Mouse (Mus musculus): ENCODE data around the gene Rpl28.
A peak's percentile ranks its signal among the peaks of the same experiment; 100 is the strongest.
"Not testable (repeated sequence)": the region's sequence is repeated elsewhere in the genome, so short reads cannot be mapped to it uniquely, and the experiment has no call there.

Gene Rpl28

DNA sequence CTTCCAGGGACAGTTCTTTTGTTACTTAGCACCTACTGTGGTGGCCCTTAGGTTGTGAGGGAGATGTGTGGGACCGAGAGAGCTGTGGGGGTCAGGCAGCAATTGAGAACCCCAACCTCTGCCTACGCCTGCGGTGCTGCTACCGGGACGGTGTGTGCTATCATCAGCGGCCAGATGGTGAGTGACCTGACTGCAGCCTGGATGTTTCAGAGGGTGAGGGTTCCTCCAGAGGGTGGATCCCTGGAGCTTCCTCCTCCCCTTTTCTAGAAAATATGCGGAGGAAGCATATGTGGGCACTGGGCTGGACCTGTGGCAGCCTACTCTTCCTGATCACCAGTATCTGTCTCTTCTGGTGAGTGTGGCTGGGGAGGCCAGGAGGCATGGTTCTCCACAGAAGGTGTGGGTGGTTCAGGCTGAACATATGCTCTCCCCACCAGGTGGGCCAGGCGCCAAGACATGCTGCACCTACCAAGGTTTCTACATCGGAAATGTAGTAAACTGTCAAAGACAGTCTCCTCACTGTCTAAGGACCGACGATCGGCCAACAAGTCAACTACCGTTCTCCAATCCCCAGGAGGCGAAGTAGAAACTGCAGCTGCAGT is 8.9 kb upstream of the Rpl28 start:
- no peak for DNase-seq (ENCODE audit: low spot score in 2 of 2)

DNA sequence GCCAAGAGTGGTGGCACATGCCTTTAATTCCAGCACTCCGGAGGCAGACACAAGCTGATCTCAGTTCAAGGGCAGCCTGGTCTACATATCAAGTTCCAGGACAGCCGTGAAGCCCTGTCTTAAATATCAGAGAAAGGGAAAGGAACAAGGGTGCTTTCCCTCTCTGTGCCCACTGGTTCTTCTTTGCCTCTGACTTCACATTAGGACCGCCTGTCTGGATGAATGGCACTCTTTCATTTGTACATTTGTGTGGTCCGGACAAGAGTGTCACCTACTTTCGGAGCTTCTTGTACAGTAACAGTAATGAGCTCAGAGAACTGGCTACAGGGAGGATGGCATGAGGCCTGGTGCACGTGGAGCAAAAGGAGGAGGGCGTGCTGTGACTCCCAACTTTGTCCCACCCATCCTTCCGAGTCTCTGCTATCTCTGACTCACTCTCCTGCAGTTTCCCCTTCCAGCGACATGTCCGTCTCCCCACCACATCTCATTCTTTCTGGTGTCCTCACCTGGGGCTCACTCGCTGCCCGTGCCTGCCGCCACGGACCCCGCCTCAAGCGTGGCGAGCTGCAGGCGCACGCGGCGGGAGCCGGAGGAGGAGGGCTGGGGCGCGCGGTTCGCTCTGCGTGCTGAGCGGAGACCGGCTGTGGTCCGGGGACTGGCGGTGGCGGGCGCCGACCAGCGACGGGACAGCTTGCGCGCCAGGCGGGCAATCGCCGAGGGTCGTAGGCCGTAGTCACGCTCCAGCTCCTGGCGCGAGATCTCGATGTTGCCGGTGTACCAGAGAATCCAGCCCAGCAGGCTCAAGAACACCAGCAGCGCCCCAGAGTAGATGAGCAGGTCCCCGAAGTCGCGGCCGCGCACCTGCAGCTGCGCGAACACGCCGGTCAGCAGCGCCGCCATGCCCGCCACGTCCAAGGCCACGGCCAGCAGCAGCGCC is 3.9 kb upstream of the Rpl28 start:
- DNase-seq (ENCODE audit: low spot score in 2 of 2) = peak; percentile 41 to 48

DNA sequence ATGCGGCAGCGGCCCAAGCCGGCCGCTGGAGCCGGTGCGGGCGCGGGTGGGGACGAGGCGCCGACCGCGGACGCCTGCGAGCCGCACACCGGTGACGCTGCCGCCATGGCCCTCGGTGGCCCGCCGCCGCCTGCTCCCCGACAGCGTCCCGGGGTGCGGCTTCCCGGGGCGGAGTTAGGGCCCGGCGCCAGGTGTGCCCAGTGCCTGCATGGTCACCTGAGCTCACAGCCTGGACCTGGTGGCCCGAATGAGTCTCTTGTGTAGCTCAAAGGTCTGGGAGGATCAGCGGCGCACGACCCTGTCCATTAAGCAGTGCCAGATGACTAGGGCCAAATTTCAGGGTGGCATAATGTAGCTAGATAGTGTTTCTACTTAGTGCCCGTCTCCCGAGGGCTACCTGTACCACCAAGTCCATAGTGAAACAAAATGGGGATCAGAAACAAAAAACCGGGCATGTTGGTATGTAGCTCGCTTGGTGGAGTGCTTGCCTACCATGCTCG is 3.2 kb upstream of the Rpl28 start, which contains the start of gene Tmem238:
Tmem238 (minus strand) TSS at position 221 of the 500 bp plus-strand sequence.
- peak in 1 of 2 experiments; percentile 44 for DNase-seq (ENCODE audit: low spot score in 2 of 2)

DNA sequence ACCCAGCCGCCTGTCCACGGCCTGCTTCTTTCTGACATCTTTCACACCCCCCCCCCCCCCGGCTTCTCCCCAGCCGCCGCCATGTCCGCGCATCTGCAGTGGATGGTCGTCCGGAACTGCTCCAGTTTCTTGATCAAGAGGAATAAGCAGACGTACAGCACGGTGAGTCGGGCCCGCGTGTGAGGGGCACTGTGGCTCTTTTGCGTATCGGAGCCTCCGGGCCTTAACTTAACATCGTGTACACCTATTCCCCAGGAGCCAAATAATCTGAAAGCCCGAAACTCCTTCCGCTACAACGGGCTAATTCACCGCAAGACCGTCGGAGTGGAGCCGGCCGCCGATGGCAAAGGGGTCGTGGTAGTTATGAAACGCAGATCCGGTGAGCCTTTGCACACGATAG is 574 bp downstream of the Rpl28 start:
- not testable (repeated sequence) for DNase-seq (ENCODE audit: low spot score in 2 of 2)

DNA sequence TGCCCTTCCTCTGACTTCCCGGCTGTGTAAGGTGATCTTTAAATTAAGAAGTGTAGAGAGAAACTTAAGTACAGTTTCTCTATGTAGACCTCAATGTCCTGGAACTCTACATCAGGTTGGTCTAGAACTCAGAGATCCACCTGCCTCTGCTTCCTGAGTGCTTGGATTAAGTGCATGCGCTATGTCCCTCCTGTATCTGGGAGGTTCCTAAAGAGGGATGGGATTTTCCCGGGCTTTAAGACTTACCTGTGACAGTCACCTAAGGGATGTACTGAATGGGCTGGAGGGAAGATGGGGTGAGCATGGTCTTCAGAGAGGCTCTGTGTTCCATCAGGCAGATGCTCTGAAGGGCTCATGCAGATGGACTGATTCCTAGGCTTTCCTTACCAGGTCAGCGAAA is 1.0 kb downstream of the Rpl28 start:
- no peak for DNase-seq (ENCODE audit: low spot score in 2 of 2)

DNA sequence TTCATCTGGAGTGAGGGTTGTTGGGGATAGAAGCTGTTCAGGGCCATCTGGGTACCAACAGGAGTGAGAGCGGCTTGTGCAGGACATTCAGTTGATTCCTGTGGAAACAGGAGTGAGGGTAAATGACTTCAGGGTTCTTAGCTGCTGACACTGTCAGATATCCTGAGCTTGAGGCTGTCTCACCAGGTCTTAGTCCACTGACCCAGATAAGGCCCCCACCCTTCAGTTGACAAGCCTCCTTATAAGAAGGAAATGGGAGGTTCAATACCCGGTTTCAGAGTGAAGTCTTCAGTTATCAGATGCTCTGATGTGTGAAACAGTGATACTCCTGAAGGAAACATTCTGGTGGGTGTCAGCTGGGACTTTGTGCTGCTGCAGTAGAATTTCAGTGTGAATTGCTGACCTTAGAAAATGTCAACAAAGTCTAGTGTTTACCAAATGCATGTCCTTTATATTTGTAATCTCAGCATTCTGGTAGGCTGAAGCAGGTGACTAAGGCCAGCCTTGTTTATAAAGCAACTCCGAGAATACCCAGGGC is 2.0 kb downstream of the Rpl28 start:
- no peak for DNase-seq (ENCODE audit: low spot score in 2 of 2)

DNA sequence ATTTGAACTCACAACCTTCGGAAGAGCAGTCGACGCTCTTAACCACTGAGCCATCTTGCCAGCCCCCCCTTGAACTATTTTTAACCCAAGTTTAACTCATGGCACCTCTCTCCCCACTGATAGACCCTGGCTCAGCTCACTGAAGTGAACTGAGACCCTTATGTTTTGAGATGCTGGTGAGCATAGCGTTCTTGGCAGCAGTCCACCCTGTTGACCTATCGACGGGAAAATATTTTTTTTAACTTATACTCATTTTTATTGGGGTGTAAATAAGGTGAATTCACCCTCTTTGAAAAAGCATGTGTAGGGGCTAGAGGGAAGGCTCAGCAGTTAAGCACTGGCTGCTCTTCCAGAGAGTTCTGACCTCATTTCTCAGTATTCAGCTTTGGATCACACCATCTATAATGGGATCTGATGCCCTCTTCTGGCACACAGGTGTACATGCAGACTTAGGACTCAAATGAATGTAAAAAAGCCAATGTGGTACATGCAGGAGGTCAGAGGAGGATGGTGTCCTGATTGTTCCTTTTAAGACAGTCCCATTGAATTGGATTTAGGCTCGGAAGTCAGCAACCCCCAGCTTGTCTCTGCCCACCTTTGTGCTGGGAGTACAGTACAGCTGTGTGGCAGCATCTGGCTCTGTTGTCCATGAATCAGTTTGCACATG is 3.2 kb downstream of the Rpl28 start:
- peak; percentile 20 to 30 for DNase-seq (ENCODE audit: low spot score in 2 of 2)

DNA sequence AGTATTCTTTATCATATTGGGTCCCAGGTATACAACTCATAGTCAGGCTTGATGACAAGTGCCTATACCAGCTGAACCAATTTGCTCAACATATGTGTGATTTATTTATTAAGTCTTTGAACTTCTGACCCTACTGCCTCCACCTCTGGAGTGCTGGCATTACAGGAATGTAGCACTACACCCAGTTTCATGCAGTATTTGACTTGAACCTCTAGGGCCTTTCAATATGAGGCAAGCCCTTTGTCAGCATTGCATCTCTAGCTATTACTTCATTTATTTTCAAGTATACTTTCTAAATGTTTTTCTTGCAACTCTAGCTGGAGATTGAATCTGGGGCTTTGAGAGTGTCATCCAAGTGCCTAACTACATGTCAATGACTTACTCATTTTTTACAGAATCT is 9.6 kb downstream of the Rpl28 start:
- DNase-seq (ENCODE audit: low spot score in 2 of 2) = no peak

DNA sequence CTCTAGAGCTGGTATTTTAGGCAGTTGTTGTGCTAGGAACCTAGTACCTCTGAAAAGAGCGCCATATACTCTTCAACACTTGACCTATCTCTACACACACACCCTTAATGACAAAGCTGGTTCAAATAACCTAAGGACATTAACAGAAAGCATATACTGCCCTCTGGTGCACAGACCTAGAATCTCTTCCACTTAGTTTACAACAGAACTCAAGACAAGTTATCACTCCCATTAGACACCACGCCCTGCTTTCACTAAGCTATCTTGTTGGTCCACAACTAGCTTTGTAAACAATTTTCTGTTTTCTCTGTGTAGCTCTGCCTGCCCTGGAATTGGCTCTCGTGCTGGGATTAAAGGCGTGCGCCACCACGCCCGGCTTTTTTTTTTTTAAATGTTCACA is 14.0 kb downstream of the Rpl28 start:
- no peak for DNase-seq (ENCODE audit: low spot score in 2 of 2)

DNA sequence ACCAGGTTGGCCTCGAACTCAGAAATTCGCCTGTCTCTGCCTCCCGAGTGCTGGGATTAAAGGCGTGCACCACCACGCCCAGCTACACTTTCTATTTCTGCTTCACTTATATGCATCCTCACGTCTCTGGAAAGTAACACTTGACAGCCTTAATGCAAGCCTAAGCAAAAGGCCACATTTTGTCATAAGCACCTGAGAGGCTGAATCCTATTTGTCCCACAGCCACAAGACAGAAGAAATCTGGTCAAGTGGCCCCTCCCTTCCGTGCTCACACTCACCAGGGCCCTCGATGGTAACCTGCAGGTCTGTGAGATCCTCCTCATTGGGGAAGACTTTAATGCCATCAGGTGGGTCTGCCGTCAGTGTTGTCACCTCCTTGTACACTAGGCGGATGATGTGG is 18.5 kb downstream of the Rpl28 start:
- not testable (repeated sequence) for DNase-seq (ENCODE audit: low spot score in 2 of 2)

DNA sequence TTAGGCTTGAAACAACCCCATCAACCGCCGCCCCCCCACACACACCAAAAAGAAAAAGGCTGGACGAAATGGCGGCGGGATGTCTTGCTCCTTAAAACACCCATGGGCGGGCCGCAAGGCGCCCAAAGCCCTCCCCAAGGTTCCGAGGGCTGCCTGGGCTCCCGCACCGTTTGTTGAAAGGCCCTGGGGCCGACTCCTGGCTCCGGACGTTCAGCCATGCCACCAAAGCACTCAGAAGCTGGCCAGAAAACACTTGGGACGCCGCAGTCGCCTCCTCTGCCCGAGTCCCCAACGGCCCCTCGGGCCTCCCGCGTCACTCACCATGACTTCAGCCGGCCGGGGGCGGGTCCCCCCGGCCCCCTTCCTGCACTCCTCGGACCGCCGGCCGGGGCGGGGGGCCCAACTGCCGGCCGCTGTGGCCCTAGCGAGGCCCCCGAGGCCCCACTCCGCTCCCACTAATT is 19.2 kb downstream of the Rpl28 start:
- no peak for DNase-seq (ENCODE audit: low spot score in 2 of 2)

DNA sequence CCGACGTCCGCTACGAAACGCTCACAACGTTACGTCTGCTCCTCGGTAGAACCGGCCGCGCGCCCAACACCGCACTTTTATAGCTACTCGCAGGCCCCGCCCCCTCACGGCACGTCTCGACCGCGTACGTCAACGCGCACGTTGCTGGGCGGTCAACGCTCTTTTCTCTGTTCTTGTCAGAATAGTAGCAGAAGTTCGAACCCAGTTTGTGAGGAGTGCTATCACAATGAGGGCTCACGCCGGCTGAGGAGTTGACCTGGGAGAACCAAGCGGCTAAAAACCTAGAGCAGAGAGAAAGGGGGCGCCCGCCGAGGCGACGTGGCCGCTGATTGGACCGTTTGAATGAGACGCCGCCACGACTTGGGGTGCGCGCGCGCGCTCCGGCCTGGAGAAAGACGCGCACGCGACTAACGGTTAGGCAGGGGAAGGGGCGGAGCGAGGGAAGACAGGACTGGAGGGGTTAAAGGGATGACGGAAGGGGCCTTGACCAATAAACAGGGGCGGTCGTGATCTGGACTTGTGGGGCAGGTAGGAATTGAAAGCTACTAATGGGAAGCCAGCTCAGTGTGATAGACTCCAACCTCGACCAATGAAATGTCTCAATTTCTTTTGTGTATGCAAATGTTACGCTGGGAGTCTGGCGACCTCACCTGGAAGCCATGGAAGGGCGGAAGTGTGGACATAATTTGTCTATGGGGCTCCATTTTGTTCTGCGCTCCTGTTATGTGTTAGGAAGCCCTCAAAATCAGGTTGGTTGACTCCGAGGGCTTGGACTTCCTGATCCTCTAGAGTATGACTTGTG is 19.8 kb downstream of the Rpl28 start, which contains the start of gene Ube2s:
Ube2s (minus strand) TSS at position 288 of the 802 bp plus-strand sequence.
- DNase-seq (ENCODE audit: low spot score in 2 of 2) = peak; percentile 99 to 100

DNA sequence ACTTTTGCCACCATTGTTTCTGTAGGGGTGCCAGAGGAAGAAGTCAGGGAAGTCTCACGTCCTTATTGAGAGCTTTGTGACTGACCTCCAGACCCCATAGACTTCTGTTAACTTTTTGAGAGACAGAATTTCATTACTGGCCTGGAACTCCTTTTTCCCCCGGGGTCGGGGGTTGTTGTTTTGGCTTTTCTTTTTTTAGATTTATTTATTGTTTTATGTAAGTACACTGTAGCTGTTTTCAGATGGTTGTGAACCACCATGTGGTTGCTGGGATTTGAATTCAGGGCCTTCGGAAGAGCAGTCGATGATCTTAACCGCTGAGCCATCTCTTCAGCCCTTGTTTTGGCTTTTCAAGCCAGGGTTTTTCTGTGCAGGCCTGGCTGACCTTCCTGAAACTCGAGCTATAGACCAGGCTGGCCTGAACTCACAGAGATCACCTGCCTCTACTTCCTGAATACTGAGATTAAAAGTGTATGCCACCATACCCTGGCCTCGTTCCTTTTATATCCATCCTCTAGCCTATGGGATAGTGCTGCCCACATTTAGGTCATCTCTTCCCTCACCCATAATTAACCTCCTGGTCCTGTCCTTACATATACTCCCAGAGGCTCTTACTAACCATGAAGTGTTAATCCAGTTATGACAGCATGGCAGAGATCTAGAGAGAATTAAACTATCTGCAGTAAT is 20.6 kb downstream of the Rpl28 start:
- no peak for DNase-seq (ENCODE audit: low spot score in 2 of 2)

DNA sequence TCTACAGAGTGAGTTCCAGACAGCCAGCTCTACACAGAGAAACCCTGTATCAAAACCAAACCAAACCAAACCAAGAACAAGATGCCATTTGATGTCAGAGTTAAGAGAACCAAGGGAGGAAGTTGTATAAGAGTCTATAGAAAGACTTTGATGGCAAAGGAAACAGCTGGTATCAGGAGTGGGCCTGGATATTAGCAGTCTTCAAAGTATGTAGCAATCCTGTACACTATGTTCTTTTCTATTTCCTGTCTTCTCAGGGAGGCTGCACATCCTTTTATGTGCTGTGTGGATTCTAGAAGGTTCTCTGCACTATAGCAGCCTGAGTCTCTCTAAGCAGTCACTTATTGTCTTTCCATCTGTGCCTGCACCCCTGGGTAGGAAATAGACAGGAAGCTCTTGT is 23.9 kb downstream of the Rpl28 start:
- no peak for DNase-seq (ENCODE audit: low spot score in 2 of 2)

DNA sequence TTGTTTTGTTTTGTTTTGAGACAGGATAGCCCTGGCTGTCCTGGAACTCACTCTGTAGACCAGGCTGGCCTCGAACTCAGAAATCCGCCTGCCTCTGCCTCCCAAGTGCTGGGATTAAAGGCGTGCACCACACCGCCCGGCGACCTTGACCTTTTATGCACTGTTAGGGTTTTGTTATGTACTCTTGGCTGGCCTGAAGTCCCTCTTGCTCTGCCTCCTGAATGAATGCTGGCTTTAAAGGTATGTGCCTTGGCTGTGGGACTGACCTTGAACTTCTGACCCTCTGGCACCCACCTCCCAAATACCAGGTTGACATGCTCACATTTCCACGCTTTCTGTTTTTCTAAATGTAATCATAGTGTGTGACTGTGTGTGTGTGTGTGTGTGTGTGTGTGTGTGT is 28.3 kb downstream of the Rpl28 start:
- DNase-seq (ENCODE audit: low spot score in 2 of 2) = not testable (repeated sequence)

DNA sequence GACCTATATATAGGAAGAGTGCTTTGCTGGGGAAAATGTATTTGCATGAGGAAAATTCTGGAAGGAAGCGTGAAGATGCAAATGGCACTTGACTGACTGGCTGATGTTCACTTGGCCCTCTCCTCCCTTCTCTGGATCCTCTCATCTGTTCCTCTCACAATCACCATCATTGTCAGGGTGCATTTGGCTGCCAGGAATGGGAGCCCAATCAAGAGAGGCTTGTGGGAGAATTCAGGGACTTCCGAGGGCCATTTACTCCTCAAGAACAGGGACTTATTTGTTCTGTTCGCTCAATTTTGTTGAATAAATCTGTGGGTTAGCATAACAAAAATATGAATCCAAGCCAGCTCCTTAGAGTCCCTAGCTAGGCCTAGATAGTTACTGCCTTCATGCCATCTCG is 29.0 kb downstream of the Rpl28 start:
- no peak for DNase-seq (ENCODE audit: low spot score in 2 of 2)

DNA sequence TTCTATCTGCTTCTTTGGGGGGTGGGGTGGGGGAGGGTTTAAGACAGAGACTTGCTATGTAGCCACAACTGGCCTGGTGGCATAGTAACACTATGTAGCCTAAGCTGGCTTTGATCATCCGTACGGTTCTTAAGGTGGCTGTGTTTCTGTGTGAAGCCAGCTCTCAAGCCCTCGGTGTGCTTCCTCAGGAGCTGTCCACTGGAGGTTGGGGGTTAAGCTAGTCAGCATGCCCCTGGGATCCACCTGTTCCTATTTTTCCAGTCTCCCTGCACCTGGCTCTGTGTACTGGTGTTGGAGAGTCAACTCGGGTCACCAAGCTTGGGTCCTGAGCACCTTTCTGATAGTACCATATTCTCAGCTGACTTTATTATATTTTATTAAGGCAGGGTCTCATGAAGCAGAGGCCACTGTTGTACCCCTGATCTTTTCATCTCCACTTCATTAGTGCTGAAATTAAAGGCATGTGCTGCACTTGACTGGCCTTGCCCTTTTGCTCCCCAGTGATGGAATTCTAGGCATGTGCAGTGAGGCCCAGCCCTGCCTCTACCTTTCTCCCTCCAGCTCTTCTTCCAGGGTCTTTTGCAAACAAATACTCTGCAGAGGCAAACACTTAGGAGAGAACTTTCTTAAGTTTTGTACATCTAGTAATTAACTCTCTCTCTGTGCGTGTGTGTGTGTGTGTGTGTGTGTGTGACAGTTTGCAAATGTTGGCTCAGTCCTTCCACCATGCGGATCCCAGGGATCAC is 29.7 kb downstream of the Rpl28 start:
- no peak for DNase-seq (ENCODE audit: low spot score in 2 of 2)

DNA sequence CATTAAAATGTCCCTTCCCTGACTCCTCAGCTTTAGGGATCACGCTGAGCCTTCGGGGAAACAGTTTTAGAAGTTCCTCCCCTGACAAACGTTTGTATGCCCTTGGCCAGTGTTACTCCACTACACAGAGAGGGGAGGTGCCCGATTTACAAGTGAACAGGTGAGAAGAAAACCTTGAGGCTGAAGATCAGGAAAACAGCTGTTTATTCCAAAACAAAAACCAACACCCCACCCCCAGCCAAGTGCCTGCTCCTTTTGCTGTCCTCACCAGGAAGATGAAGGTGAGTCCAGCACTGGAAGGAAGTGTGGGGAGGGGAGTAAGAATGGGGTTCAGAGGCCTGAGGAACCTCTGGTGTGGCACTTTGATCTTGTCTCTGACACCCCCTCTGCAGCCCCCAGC is 32.7 kb downstream of the Rpl28 start:
- no peak for DNase-seq (ENCODE audit: low spot score in 2 of 2)

DNA sequence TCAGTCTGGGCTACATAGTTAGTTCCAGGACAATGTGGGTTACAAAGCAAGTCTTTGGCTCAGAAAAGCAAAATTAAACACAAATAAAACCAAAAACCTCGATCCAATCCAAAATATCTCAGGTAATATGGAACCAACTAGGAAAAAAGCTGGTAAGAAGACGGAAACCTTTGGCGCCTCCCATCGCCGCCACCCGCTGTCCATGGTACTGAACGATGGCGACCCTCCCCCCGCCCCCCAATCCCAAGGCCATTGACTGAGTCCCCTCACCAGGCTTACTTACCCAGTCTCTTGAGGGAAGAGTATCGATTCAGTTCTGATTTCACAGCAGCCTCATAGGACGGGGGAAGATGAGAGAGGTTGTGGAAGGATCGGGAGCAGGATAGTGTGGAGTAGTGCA is 37.8 kb downstream of the Rpl28 start:
- DNase-seq (ENCODE audit: low spot score in 2 of 2) = no peak

Data from heart, adult 9 months (tissue).